ENCODE assay signal across 24 mouse cellular contexts in genomic region chr11:79679929-79680328, GRCm38 (mm10).
DNase-seq lines count a peak whose midpoint lies in the region; ATAC-seq and TF ChIP-seq lines count a peak whose summit lies in the region.
"Had no signal": no experiment of that assay in that cellular context is flagged by ENCODE, and none has a peak within 500 bp of the region (broad histone marks: within the 10 kb centered on the region; RNA-seq: fewer than 3 reads in every experiment).

No protein-coding gene starts in this region.

- no peak for TF ChIP-seq CTCF in CH12.LX (conservative IDR thresholded peaks at IDR 0.05 in 1 of 2, IDR thresholded peaks at IDR 0.05 in 1 of 2; ENCODE audit: low read depth in 2 of 2, low read length in 2 of 2)
- TF ChIP-seq CTCF in stomach, postnatal 0 days (IDR thresholded peaks at IDR 0.05; ENCODE audit: low read depth): no peak

- intact Hi-C loops in left cerebral cortex, postnatal 4 days (cut with DNase I): no loop called here

- H3K79me2 ChIP-seq in CH12.LX (replicated peaks; ENCODE audit: control insufficient read depth, extremely low read depth, insufficient read depth, poor library complexity, severe bottlenecking): peaks cover 15% of the 10 kb centered on the region; the same call in 1 of the 2 replicates

- dilution Hi-C loops in CH12.LX (cut with MboI; ENCODE audit: extremely low pct_ligation_motif_present, extremely low pct_unique_long_range_greater_than_20kb, low sequenced_read_pairs): loop anchor here (10.0 kb wide), 1 partner anchor 55 kb away; no protein-coding TSS in a partner anchor

- H3K4me1 ChIP-seq in CH12.LX (ENCODE audit: control insufficient read depth in 1 of 2, insufficient read depth in 2 of 2): peaks cover 65 to 96% of the 10 kb centered on the region in 2 experiments
- no peaks in the 10 kb centered on the region for H3K4me1 ChIP-seq in stomach, postnatal 0 days (replicated peaks; ENCODE audit: control insufficient read depth, insufficient read depth)
- H3K4me1 ChIP-seq in forebrain, embryonic 10.5 days: peaks cover 21% of the 10 kb centered on the region

- no peak for TF ChIP-seq EP300 in CH12.LX (IDR thresholded peaks at IDR 0.05; ENCODE audit: low read length)
- TF ChIP-seq EP300 in stomach, postnatal 0 days (optimal IDR thresholded peaks at IDR 0.05): no peak

- 52% methylated on average over 5 of the region's 5 CpGs for WGBS in stomach, postnatal 0 days
- WGBS in forebrain, embryonic 10.5 days: 91% methylated on average over 5 of the region's 5 CpGs

- peak overlapping the region; percentile 84 for H3K4me2 ChIP-seq in CH12.LX (ENCODE audit: insufficient read depth, low read depth, poor library complexity, severe bottlenecking)
- no peak overlapping the region for H3K4me2 ChIP-seq in stomach, postnatal 0 days (replicated peaks; ENCODE audit: low read depth)

- TF ChIP-seq POLR2A in CH12.LX (IDR thresholded peaks at IDR 0.05; ENCODE audit: low read depth, low read length): no peak

- no peak overlapping the region for H3K9ac ChIP-seq in CH12.LX (ENCODE audit: insufficient read depth, low read depth)
- no peak overlapping the region for H3K9ac ChIP-seq in stomach, postnatal 0 days (ENCODE audit: low read length)

- peak overlapping the region in 2 of 3 experiments; percentile 8 to 53 for H3K4me3 ChIP-seq in CH12.LX (replicated peaks in 1 of 3; ENCODE audit: low read depth in 2 of 3, low read length in 2 of 3, poor library complexity in 1 of 3)
- H3K4me3 ChIP-seq in stomach, postnatal 0 days (ENCODE audit: low read depth, low read length): no peak overlapping the region
- no peak overlapping the region for H3K4me3 ChIP-seq in forebrain, embryonic 10.5 days

- no peaks in the 10 kb centered on the region for H3K27me3 ChIP-seq in CH12.LX (replicated peaks)
- no peaks in the 10 kb centered on the region for H3K27me3 ChIP-seq in stomach, postnatal 0 days (ENCODE audit: control insufficient read depth, insufficient read depth, low read length)
- H3K27me3 ChIP-seq in forebrain, embryonic 10.5 days (ENCODE audit: poor library complexity, severe bottlenecking): no peaks in the 10 kb centered on the region
- H3K27me3 ChIP-seq: Patski had no signal

- H3K36me3 ChIP-seq in CH12.LX (replicated peaks in 1 of 2; ENCODE audit: control insufficient read depth in 1 of 2, insufficient read depth in 1 of 2, low read length in 1 of 2): peaks cover 15 to 18% of the 10 kb centered on the region in 2 experiments
- H3K36me3 ChIP-seq in stomach, postnatal 0 days (ENCODE audit: control insufficient read depth, insufficient read depth, low read length): no peaks in the 10 kb centered on the region
- H3K36me3 ChIP-seq in forebrain, embryonic 10.5 days (replicated peaks): peaks cover 40% of the 10 kb centered on the region
- H3K36me3 ChIP-seq: G1E had no signal

- H3K27ac ChIP-seq in CH12.LX (ENCODE audit: insufficient read depth, low read depth): peak overlapping the region; percentile 83
- H3K27ac ChIP-seq in stomach, postnatal 0 days (replicated peaks): no peak overlapping the region
- no peak overlapping the region for H3K27ac ChIP-seq in forebrain, embryonic 10.5 days

- in situ Hi-C loops in CH12.LX (cut with MboI; ENCODE audit: low pct_ligation_motif_present, low pct_unique_long_range_greater_than_20kb, low sequenced_read_pairs): loop anchor here (5.0 kb wide), 1 partner anchor 58 kb away; no protein-coding TSS in a partner anchor

- ATAC-seq in stomach, postnatal 0 days (ENCODE audit: low FRiP score, low TSS enrichment): peak; percentile 64
- ATAC-seq: activated CD4-positive, CD25-positive, alpha-beta regulatory T cell, adult 4 months; CD4-positive, CD25-positive, alpha-beta regulatory T cell, adult 4 months; Patski had no signal

- no peak for TF ChIP-seq RAD21 in CH12.LX (IDR thresholded peaks at IDR 0.05; ENCODE audit: low read depth, low read length)

- H3K9me3 ChIP-seq in CH12.LX (replicated peaks; ENCODE audit: low read length): no peaks in the 10 kb centered on the region
- no peaks in the 10 kb centered on the region for H3K9me3 ChIP-seq in stomach, postnatal 0 days (ENCODE audit: control insufficient read depth, low read length)
- H3K9me3 ChIP-seq in forebrain, embryonic 10.5 days: no peaks in the 10 kb centered on the region
- H3K9me3 ChIP-seq: G1E had no signal

- DNase-seq in CH12.LX (ENCODE audit: extremely low read depth) (peak; percentile 54), R1 (ENCODE audit: low read depth, low spot score) (peak; percentile 44), ZHBTc4 (ENCODE audit: low read depth, low spot score) (peak; percentile 55)
- DNase-seq in stomach, postnatal 0 days (ENCODE audit: low spot score): no peak
- DNase-seq in cerebellum, postnatal 10 days: no peak
- DNase-seq in cerebellum, adult 9-11 months: no peak
- no peak for DNase-seq in left cerebral cortex, postnatal 4 days
- DNase-seq in forebrain, embryonic 10.5 days (ENCODE audit: extremely low spot score, low spot score): no peak
- DNase-seq: adrenal gland, adult 2 months; adrenal gland, adult 8-10 months; adrenal gland, postnatal 10 days; adrenal gland, postnatal 14 days; adrenal gland, postnatal 25 days; adrenal gland, postnatal 36 days; B cell, adult 2 months; cerebellum, adult 11 months; cerebellum, adult 11-12 months; cerebellum, adult 18-20 months; cerebellum, adult 2 months; cerebellum, adult 8-10 months had no signal

TF ChIP-seq in CH12.LX, 34 proteins besides CTCF, POLR2A, EP300 and RAD21:
- TF ChIP-seq SIN3A (IDR thresholded peaks at IDR 0.05; ENCODE audit: low read length) (0 out of 2 replicates have a peak, but pooled peaks have one; percentile 20), JUN (IDR thresholded peaks at IDR 0.05; ENCODE audit: insufficient read depth, low read depth, low read length) (no peak), USF1 (IDR thresholded peaks at IDR 0.05; ENCODE audit: low read depth, low read length) (no peak), ETS1 (conservative IDR thresholded peaks at IDR 0.05; ENCODE audit: low read depth, low read length) (no peak), TBP (conservative IDR thresholded peaks at IDR 0.05; ENCODE audit: low read depth, low read length) (0 out of 2 replicates have a peak, but pooled peaks have one; percentile 35), MEF2A (IDR thresholded peaks at IDR 0.05; ENCODE audit: borderline replicate concordance, low read depth, low read length) (no peak), MAFK (IDR thresholded peaks at IDR 0.05; ENCODE audit: insufficient replicate concordance, low read length) (no peak), CHD2 (IDR thresholded peaks at IDR 0.05; ENCODE audit: low read length) (no peak), PAX5 (IDR thresholded peaks at IDR 0.05; ENCODE audit: low read length) (no peak), MAZ (IDR thresholded peaks at IDR 0.05; ENCODE audit: low read depth, low read length) (no peak), UBTF (IDR thresholded peaks at IDR 0.05; ENCODE audit: low read depth, low read length) (no peak), ZC3H11A (IDR thresholded peaks at IDR 0.05; ENCODE audit: low read depth, low read length) (no peak), IRF4 (IDR thresholded peaks at IDR 0.05; ENCODE audit: low read depth, low read length) (0 out of 2 replicates have a peak, but pooled peaks have one; percentile 7), ZNF384 (IDR thresholded peaks at IDR 0.05; ENCODE audit: low read depth, low read length) (no peak), RCOR1 (conservative IDR thresholded peaks at IDR 0.05; ENCODE audit: low read depth, low read length) (no peak), ELF1 (IDR thresholded peaks at IDR 0.05; ENCODE audit: low read depth, low read length) (0 out of 2 replicates have a peak, but pooled peaks have one; percentile 17), SMC3 (IDR thresholded peaks at IDR 0.05; ENCODE audit: low read depth, low read length) (no peak), CHD1 (IDR thresholded peaks at IDR 0.05; ENCODE audit: low read depth, low read length) (peak; percentile 88), POLR2AphosphoS2 (IDR thresholded peaks at IDR 0.05; ENCODE audit: low read depth, low read length) (no peak), KAT2A (IDR thresholded peaks at IDR 0.05; ENCODE audit: insufficient replicate concordance, low read length) (no peak), NELFE (IDR thresholded peaks at IDR 0.05; ENCODE audit: low read depth, low read length) (no peak), MXI1 (IDR thresholded peaks at IDR 0.05; ENCODE audit: low read depth, low read length) (0 out of 2 replicates have a peak, but pooled peaks have one; percentile 38), MAX (IDR thresholded peaks at IDR 0.05; ENCODE audit: low read length) (0 out of 2 replicates have a peak, but pooled peaks have one; percentile 14), NRF1 (IDR thresholded peaks at IDR 0.05; ENCODE audit: low read depth, low read length) (no peak), TCF12 (IDR thresholded peaks at IDR 0.05; ENCODE audit: low read depth, low read length) (no peak), HCFC1 (IDR thresholded peaks at IDR 0.05; ENCODE audit: low read depth, low read length) (peak; percentile 16; the same call in 1 of the 2 replicates), USF2 (conservative IDR thresholded peaks at IDR 0.05; ENCODE audit: low read depth, low read length) (no peak), MYC (IDR thresholded peaks at IDR 0.05; ENCODE audit: low read depth, low read length) (no peak), JUND (conservative IDR thresholded peaks at IDR 0.05; ENCODE audit: low read depth, low read length) (no peak; the same call in 1 of the 2 replicates), BHLHE40 (IDR thresholded peaks at IDR 0.05; ENCODE audit: low read depth, low read length) (no peak), ZMIZ1 (IDR thresholded peaks at IDR 0.05; ENCODE audit: low read depth, low read length) (no peak)

Comparison
In these comparisons a context has a peak if more than half of its experiments do, and no peak if none do; other contexts are left out.
1. DNase-seq: peak in CH12.LX (single experiment), R1 (single experiment) and ZHBTc4 (single experiment); none in stomach, postnatal 0 days (single experiment), cerebellum, postnatal 10 days (0 of 2), cerebellum, adult 9-11 months (single experiment), left cerebral cortex, postnatal 4 days (single experiment) and forebrain, embryonic 10.5 days (single experiment).
2. H3K4me3 ChIP-seq: peak in CH12.LX (2 of 3); none in stomach, postnatal 0 days (single experiment) and forebrain, embryonic 10.5 days (single experiment).